Mouse (Mus musculus): Measurements from ENCODE around the gene Ndufs2. TPM values are rescaled to one million over a fixed set of nuclear protein-coding genes. Genes with fewer than 3 reads are reported as not detected.

The Ndufs2 gene
- 172 and 189 TPM in 2 replicates for polyA plus RNA-seq (2012; rRNA removed)

DNA sequence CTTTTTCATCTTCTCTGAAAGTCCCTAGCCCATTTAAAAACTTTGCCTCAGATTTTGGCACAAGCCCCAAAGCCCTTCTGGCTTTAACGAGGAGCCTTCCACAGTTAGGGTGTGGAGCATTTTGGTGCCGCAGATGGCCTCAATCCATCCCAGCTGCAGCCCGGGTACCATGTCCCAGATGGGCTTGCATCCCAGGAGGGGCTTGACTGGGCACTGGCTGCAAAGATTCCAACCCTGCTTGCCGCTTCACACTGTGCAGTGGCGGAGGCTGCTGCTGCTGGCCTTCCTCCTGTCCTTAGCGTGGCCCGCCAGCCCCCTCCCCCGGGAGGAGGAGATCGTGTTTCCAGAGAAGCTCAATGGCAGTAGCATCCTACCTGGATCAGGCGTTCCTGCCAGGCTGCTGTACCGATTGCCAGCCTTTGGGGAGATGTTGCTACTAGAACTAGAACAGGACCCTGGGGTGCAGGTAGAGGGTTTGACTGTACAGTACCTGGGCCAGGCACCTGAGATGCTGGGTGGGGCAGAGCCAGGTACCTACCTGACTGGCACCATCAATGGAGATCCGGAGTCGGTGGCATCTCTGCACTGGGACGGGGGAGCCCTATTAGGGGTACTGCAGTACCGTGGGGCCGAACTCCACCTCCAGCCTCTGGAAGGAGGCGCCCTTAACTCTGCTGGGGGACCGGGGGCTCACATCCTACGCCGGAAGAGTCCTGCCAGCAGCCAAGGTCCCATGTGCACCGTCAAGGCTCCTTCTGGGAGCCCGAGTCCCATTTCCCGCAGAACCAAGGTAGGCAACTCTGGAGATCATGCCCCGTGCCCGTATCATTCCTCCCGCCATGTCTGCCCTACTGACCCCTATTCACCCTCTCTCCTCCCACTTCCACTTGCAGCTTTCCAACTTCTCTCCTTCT is at the start of gene Ndufs2:
TSS of gene Ndufs2 (minus strand) at position 709 of the 914 bp plus-strand sequence.

DNA sequence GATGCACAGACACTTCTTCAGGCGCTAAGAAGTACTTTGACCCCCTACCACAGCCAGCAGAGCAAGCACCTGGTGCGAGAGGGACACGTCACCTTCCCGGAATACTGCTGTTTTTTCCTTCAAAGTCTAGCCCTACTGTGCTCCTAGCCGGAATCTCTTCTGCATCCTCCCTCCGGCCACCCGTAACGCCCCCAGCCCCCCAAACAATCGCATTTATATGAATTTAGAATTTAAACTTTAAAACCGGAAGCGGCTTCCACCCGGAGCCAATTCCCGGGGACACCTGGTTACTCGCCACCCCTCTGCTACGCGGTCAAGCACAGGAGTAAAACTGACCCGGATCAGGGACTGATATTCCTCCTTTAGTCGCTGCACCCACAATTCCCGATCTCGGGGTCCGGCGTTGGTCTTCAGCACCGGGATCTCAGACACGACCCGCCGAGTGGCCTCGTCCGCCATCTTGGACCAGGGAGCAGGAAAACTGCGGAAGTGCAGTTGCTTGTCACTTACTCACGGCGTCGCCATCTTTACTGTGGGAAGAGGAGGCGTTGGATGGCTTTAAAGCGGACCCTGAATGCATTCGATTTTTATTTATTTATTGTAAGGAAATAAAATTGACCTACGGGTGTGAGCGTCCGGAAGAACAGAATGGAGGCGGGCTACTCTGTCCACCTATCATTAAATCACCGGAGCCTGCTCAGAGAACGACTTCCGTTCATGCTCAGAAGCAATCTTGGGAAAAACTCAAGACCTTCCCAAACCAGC is 43.3 kb upstream of the Ndufs2 start, which contains the start of gene Ufc1:
TSS of gene Ufc1 (minus strand) at position 727 of the 765 bp plus-strand sequence.

DNA sequence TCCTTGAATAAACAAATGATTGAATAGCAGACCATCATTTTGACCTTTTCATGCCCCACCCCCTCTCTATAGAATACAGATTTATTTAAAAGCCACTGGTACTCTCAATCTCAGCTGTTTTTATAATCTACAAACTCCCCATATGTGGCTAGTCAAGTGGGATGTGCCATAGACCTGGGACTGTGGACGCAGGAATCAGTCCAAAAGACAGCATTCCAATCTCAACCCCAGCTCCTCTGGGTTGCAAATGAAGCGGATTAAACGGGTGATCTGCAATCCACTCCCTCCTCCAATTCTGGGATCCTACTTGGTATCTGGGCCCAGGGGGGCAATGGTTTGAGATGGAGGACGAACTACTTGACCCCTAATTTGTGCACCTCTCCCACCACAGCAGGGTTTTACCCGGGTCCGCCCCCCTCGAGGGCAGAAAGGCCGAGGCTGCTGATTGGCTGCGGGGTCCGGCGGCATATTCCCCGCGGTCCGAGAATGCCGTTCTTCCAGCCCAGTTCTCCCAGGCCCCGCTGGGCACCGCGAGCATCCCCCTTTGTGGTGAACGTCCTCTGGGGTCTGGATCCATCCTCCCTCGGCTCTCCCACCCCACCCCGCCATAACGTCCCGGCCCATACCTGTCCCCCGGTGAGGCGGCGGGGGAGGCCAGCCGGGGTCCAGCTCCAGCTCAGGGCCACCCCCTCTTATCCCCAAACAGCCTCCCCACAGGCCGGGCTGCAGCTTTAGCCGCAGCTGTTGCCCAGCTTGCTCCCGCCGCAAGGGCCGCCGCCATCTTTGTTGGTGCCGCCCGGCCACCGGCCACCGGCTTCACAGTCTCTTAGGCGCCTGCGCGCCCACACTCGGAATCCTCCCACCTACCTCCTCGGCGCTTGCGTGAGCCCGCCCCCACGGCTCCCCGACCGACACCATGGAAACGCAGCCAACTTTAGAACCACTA is 36.2 kb upstream of the Ndufs2 start, which contains the start of gene Usp21:
TSS of gene Usp21 (minus strand) at position 856 of the 946 bp plus-strand sequence.

DNA sequence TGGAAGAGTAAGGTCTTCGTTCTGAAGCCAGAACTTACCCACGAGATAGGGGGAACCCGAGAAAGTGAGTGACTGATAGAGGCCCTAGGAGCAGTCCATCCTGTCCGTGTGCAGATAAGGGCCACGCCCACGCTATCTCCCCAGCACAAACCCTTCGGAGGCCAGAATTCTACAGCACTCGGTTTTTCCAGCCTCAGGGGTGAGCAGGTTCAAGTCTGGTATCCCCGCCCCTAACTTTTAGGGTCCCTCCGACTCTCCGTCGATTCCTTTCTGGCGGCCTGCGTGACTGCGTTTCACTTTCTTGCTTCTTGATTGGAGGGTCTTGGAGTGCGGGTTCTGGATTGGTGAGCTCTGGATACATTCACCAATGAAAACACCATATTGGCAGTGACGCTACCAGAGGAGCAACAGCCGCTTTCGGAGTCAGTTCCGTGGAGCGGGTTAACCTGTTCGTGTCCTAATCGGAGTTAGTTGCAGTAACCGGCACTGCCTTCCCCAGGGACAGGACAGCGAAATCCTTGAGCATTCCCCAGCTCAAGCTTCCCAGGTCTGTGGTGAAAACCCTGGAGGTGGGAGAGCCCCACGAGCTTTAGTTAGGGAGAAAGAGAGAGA is 29.8 kb upstream of the Ndufs2 start, which contains the start of gene Ppox:
TSS of gene Ppox (minus strand) at position 271 of the 612 bp plus-strand sequence.

DNA sequence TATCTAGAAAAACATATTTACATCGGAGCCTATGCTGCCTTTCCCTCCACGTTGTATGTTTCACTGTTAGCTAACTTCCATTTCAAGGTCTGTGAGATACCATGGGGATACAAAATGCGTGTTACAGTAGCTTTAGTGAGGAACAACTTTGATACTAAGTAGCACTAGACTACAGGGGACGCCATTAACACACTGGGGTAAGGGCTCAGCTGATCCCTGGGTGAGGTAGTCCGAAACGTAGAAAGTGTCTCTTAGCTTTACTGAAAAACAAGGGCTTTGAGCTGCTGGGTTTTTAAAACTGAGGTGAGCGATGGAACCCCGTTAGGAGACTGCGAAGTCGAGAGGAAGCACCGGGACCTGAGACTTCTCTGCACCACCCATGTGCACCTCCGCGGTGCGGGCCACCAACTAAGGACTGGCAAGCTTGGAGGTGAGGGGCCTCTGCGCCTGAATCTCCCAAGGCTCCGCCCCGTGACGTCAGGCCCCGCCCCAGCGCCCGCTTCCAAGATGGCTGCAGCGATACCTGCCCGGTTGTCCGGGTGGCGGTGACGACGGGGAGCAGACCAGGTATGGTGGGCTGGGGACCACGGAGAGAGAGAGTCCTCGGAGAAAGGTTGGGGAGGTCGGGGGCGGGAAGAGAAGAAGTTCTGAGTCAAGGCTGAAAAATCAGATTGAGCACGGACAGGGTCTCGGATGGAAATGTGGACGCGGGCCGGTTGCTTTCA is 18.8 kb upstream of the Ndufs2 start, which contains the start of gene B4galt3:
TSS of gene B4galt3 (plus strand) at position 481 of the 725 bp plus-strand sequence.

DNA sequence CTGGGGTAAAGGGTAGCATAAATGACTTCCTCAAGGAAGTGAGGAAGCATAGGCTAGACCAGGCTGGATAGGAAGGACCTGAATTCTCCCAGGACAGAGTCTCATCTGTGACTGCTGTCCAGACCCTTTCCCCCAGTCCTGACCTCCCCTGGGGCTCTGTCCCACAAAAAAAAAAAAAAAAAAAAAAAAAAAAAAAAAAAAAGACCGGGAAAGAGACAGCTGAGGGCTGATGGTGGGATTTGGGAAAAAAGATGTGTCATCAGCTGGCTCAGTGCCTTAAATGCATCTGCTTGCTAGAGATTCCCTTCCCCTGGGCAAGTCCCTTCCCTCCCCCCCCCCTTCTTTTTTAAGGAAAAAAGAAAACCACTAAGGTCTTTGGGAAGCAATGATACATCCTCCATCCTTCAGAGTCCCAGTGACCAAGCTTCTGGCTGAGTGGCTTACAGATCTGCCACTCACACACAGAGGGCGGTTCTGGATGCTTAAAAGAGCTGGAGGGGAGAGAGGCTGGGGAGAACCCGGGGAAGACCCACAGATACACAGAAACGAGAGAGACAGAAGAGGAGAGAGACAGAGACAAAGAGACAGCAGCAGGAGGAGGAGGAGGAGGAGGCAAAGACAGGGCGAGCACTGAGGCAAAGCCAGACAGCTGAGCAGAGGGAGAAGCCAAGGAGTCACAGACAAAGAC is 1.1 kb downstream of the Ndufs2 start, which contains the start of gene Adamts4:
TSS of gene Adamts4 (plus strand) at position 509 of the 688 bp plus-strand sequence.

DNA sequence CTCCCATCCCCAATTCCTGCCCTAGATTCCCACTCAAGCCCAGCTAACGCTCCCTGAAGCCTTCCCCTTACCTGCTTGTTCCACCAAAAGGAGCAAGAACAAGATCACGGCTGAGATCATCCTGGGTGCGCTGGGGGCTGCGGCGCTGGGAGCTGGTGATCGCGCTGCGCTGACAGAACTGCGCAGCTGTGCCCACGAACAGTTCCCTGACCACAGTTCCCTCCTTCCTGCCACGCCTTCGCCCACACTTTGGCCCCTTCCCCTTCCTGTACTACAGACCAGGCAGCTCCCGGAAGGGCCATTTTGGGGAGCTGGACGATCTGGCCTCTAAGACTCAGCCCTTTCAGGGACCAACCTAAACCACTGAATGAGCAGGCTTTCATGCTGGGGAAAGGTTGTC is 17.1 kb downstream of the Ndufs2 start, which contains the start of gene Fcer1g:
TSS of gene Fcer1g (minus strand) at position 240 of the 400 bp plus-strand sequence.

DNA sequence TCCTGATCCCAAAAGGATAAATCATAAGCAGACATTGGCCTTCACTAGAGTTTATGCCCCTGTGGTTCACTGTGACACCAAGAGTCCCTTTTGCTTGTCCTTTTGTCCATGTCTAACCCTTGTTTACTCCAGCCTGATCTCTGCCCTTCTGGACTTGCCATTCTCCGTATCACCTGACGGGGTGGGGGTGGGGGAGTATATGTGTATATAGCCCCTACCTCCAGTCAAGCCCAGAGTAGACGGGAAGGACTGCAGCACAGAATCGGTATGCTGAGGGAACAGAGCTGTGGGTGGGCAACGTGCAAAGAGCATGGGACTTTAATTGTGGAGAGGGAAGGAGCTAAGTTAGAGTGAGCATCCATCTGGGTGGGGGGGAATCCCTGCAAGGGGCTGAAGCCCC is 26.3 kb downstream of the Ndufs2 start, which contains the start of gene Apoa2:
TSS of gene Apoa2 (plus strand) at position 198 of the 400 bp plus-strand sequence.

DNA sequence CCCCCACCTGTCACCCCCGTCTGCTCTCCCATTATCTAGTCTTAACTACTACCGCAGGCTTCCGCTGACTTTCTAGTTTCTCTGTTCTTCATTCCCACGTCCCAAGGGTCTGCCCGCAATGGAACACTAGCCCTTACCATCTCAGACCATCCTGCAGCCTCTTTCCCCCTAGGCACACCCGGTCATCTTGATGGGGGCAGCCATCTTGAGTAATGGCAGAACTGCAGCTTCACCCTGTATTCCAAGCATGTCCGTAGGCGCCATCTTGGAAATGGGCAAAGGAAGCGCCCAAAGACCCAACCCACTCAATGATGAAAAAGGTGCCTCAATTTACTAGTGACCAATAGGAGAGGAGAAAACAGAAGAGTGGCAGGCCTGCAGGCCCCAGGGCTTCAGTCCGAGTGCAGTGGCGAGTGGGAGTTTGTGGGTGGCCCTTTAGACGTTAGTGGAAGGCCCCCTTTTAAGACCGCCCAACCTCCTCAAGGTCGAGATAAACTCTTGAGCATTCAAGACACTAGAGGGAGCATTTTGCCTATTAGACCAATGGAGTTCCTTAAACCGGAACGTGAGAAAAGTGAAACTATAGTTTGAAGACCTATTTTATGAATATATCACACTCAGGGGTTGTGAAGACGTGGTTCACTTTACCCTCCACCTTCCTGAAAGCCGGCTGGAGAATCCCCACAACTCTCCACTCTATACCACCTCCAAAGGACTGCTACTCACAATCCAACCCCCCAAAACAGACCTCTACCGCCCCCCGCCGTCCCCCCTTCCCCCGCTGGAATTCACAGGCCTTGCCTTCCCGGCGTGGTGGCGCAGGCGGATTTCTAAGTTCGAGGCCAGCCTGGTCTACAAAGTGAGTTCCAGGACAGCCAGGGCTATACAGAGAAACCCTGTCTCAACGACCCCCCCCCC is 28.7 kb downstream of the Ndufs2 start, which contains the start of gene Tomm40l:
TSS of gene Tomm40l (minus strand) at position 277 of the 918 bp plus-strand sequence.

DNA sequence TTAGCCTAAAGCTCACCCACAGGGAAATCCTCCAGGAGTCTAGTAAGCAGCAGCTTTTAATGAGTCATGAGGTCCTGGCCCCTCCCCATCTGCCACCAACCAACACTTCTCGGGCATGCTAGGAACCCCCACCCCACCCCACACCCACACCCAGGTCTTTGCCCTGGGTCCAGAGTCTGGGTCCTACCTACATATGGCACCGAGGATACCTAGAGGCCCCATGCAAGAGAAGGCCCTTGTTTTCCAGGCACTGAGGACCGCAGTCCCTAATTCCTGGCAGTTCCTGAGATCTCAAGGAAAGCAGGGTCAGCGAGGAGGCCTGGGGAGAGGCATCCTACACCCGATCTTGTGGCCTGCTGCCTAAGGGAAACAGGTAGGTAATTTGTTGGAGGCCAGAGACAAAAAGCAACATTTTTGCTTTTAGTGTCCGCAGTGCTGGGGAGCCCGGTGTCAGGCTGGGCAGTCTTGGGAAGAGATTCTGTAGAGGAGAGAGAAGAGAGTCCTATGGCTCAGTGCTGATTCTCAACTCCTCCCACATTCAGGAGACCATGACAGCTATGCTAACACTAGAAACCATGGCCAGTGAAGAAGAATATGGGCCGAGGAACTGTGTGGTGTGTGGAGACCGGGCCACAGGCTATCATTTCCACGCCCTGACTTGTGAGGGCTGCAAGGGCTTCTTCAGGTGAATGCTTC is 37.2 kb downstream of the Ndufs2 start, which contains the start of gene Nr1i3:
TSS of gene Nr1i3 (plus strand) at position 170 of the 696 bp plus-strand sequence.

DNA sequence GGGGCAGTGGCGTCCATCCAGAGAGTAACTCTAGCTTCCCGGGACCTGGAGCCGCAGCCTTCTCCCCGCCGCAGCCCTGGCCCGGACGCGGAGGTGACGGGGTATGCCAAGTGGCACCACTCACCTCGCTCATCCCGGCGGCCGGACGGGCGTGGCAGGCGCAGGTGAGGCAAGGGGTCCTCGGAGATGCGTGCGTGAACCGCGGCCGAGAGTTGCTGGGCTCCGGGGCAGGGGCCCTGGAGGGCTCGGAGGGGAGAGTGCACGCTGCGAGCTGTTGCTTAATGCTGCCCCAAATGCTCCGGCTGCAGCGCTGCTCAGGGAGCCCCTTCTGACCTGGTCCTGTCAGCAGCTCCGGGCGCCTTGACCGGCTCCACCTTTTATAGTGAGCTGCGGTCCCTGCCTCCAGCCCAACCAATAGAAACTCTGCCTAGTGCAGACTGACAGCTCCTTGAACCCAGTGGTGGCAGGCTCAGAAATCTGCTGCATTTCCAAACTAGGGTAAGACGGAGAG is 55.2 kb downstream of the Ndufs2 start, which contains the start of gene Pcp4l1:
TSS of gene Pcp4l1 (minus strand) at position 382 of the 511 bp plus-strand sequence.

Other genes starting within 250 kb of the Ndufs2 start
- gene Fcgr4, start 232.5 kb downstream of the Ndufs2 start, polyA plus RNA-seq (2012; rRNA removed): 0.20 and 0.45 TPM in 2 replicates
- gene Fcgr3, start 186.5 kb downstream of the Ndufs2 start, polyA plus RNA-seq (2012; rRNA removed): 5.1 and 6.4 TPM in 2 replicates
- 3.0 and 3.8 TPM in 2 replicates for gene Cfap126, start 137.5 kb downstream of the Ndufs2 start, polyA plus RNA-seq (2012; rRNA removed)
- 236 and 443 TPM in 2 replicates for gene Sdhc, start 100.8 kb downstream of the Ndufs2 start, polyA plus RNA-seq (2012; rRNA removed)
- 0.72 and 3.3 TPM in 2 replicates for gene Mpz, start 100.7 kb downstream of the Ndufs2 start, polyA plus RNA-seq (2012; rRNA removed)
- gene Pcp4l1, start 55.1 kb downstream of the Ndufs2 start, polyA plus RNA-seq (2012; rRNA removed): 11.0 and 15.7 TPM in 2 replicates
- 0.02 and 0.04 TPM in 2 replicates for gene Nr1i3, start 37.4 kb downstream of the Ndufs2 start, polyA plus RNA-seq (2012; rRNA removed)
- 29.2 and 29.8 TPM in 2 replicates for gene Tomm40l, start 28.9 kb downstream of the Ndufs2 start, polyA plus RNA-seq (2012; rRNA removed)
- 41.5 and 103 TPM in 2 replicates for gene Apoa2, start 26.3 kb downstream of the Ndufs2 start, polyA plus RNA-seq (2012; rRNA removed)
- gene Fcer1g, start 17.0 kb downstream of the Ndufs2 start, polyA plus RNA-seq (2012; rRNA removed): 12.5 and 17.5 TPM in 2 replicates
- gene Adamts4, start 967 bp downstream of the Ndufs2 start, polyA plus RNA-seq (2012; rRNA removed): 3.2 and 4.1 TPM in 2 replicates
- gene B4galt3, start 18.9 kb upstream of the Ndufs2 start, polyA plus RNA-seq (2012; rRNA removed): 47.0 and 62.1 TPM in 2 replicates
- gene Ppox, start 29.8 kb upstream of the Ndufs2 start, polyA plus RNA-seq (2012; rRNA removed): 95.5 and 100.0 TPM in 2 replicates
- 96.3 and 99.2 TPM in 2 replicates for gene Usp21, start 36.6 kb upstream of the Ndufs2 start, polyA plus RNA-seq (2012; rRNA removed)
- 65.4 and 89.0 TPM in 2 replicates for gene Ufc1, start 43.6 kb upstream of the Ndufs2 start, polyA plus RNA-seq (2012; rRNA removed)
- 44.7 and 66.6 TPM in 2 replicates for gene Dedd, start 77.8 kb upstream of the Ndufs2 start, polyA plus RNA-seq (2012; rRNA removed)
- gene Nit1, start 94.3 kb upstream of the Ndufs2 start, polyA plus RNA-seq (2012; rRNA removed): 36.9 and 48.0 TPM in 2 replicates
- 141 and 293 TPM in 2 replicates for gene Pfdn2, start 94.3 kb upstream of the Ndufs2 start, polyA plus RNA-seq (2012; rRNA removed)
- 1.9 and 2.2 TPM in 2 replicates for gene Klhdc9, start 109.4 kb upstream of the Ndufs2 start, polyA plus RNA-seq (2012; rRNA removed)
- gene Nectin4, start 118.7 kb upstream of the Ndufs2 start, polyA plus RNA-seq (2012; rRNA removed): 0.95 and 1.1 TPM in 2 replicates
- gene Arhgap30, start 137.6 kb upstream of the Ndufs2 start, polyA plus RNA-seq (2012; rRNA removed): 0.92 and 1.7 TPM in 2 replicates
- 99.5 and 131 TPM in 2 replicates for gene Usf1, start 159.9 kb upstream of the Ndufs2 start, polyA plus RNA-seq (2012; rRNA removed)
- gene Tstd1, start 167.5 kb upstream of the Ndufs2 start, polyA plus RNA-seq (2012; rRNA removed): 3.7 and 5.0 TPM in 2 replicates
- 7.0 and 10.3 TPM in 2 replicates for gene F11r, start 186.1 kb upstream of the Ndufs2 start, polyA plus RNA-seq (2012; rRNA removed)